Mouse (Mus musculus): Measurements from ENCODE around the gene Gm21985. TPM values are rescaled to one million over a fixed set of nuclear protein-coding genes. Genes with fewer than 3 reads are reported as not detected.
A peak's percentile ranks its signal among the peaks of the same experiment; 100 is the strongest.

The Gm21985 gene
- polyA plus RNA-seq, 1 experiment: not detected

- peaks cover 82% of the 10 kb centered on the region for H3K36me3 ChIP-seq (ENCODE audit: control insufficient read depth, insufficient read depth, low read length)
- TF ChIP-seq CTCF (IDR thresholded peaks at IDR 0.05; ENCODE audit: borderline replicate concordance, control insufficient read depth, extremely low read depth, insufficient read depth, low read length, poor library complexity) (no peak), POLR2A (IDR thresholded peaks at IDR 0.05; ENCODE audit: control insufficient read depth, extremely low read depth, insufficient read depth, low read length, poor library complexity) (no peak)
- WGBS: 94% methylated on average over 2 of the region's 2 CpGs
- H3K27me3 ChIP-seq (ENCODE audit: control insufficient read depth, insufficient read depth, low read length): no peaks in the 10 kb centered on the region
- no peaks in the 10 kb centered on the region for H3K4me1 ChIP-seq (replicated peaks; ENCODE audit: control insufficient read depth, insufficient read depth, low read length)
- H3K4me3 ChIP-seq (ENCODE audit: control insufficient read depth, insufficient read depth, low read length): no peak overlapping the region
- DNase-seq: no peak
- H3K27ac ChIP-seq (ENCODE audit: control insufficient read depth, insufficient read depth, low read length): no peak overlapping the region
Measured at GRCm38 (mm10) chr2:112360781-112361169, 94.7 kb downstream of the Gm21985 start.

- DNase-seq: peak; percentile 8
- H3K4me1 ChIP-seq (replicated peaks; ENCODE audit: control insufficient read depth, insufficient read depth, low read length): peaks cover 3% of the 10 kb centered on the region; the same call in 1 of the 2 replicates
- H3K4me3 ChIP-seq (ENCODE audit: control insufficient read depth, insufficient read depth, low read length): peak overlapping the region; percentile 94
- TF ChIP-seq CTCF (IDR thresholded peaks at IDR 0.05; ENCODE audit: borderline replicate concordance, control insufficient read depth, extremely low read depth, insufficient read depth, low read length, poor library complexity) (no peak), POLR2A (IDR thresholded peaks at IDR 0.05; ENCODE audit: control insufficient read depth, extremely low read depth, insufficient read depth, low read length, poor library complexity) (no peak)
- H3K36me3 ChIP-seq (ENCODE audit: control insufficient read depth, insufficient read depth, low read length): peaks cover 18% of the 10 kb centered on the region
- H3K27me3 ChIP-seq (ENCODE audit: control insufficient read depth, insufficient read depth, low read length): no peaks in the 10 kb centered on the region
- 17% methylated on average over 15 of the region's 15 CpGs for WGBS
- H3K27ac ChIP-seq (ENCODE audit: control insufficient read depth, insufficient read depth, low read length): no peak overlapping the region
Measured at GRCm38 (mm10) chr2:112367222-112367621, 101.1 kb downstream of the Gm21985 start.

GRCm38 (mm10) chr2:112367726-112368673 is 101.9 kb downstream of the Gm21985 start, which contains the start of gene Emc4:
Gene Emc4 (minus strand): TSS chr2:112368027.
- Histone ChIP-seq H3K27ac (ENCODE audit: control insufficient read depth, insufficient read depth, low read length) (peak within 1 kb of the TSS; percentile 73; the same call in 1 of the 2 replicates), H3K4me3 (ENCODE audit: control insufficient read depth, insufficient read depth, low read length) (peak within 1 kb of the TSS; percentile 94), H3K4me1 (replicated peaks; ENCODE audit: control insufficient read depth, insufficient read depth, low read length) (peaks cover 3% of the 10 kb centered on the region; the same call in 1 of the 2 replicates), H3K36me3 (ENCODE audit: control insufficient read depth, insufficient read depth, low read length) (peaks cover 13% of the 10 kb centered on the region), H3K27me3 (ENCODE audit: control insufficient read depth, insufficient read depth, low read length) (no peaks in the 10 kb centered on the region)
- peak; percentile 39; the same call in 1 of the 2 replicates for TF ChIP-seq POLR2A (IDR thresholded peaks at IDR 0.05; ENCODE audit: control insufficient read depth, extremely low read depth, insufficient read depth, low read length, poor library complexity)
- TF ChIP-seq CTCF (IDR thresholded peaks at IDR 0.05; ENCODE audit: borderline replicate concordance, control insufficient read depth, extremely low read depth, insufficient read depth, low read length, poor library complexity): no peak
- peak; percentile 90 for DNase-seq
- 2% methylated on average over 46 of the region's 46 CpGs for WGBS

GRCm38 (mm10) chr2:112369941-112370340 is 103.8 kb downstream of the Gm21985 start:
- Histone ChIP-seq H3K36me3 (ENCODE audit: control insufficient read depth, insufficient read depth, low read length) (no peaks in the 10 kb centered on the region), H3K27ac (ENCODE audit: control insufficient read depth, insufficient read depth, low read length) (no peak overlapping the region), H3K4me1 (replicated peaks; ENCODE audit: control insufficient read depth, insufficient read depth, low read length) (peaks cover 3% of the 10 kb centered on the region; the same call in 1 of the 2 replicates), H3K27me3 (ENCODE audit: control insufficient read depth, insufficient read depth, low read length) (no peaks in the 10 kb centered on the region), H3K4me3 (ENCODE audit: control insufficient read depth, insufficient read depth, low read length) (no peak overlapping the region)
- no peak for DNase-seq
- TF ChIP-seq CTCF (IDR thresholded peaks at IDR 0.05; ENCODE audit: borderline replicate concordance, control insufficient read depth, extremely low read depth, insufficient read depth, low read length, poor library complexity) (no peak), POLR2A (IDR thresholded peaks at IDR 0.05; ENCODE audit: control insufficient read depth, extremely low read depth, insufficient read depth, low read length, poor library complexity) (no peak)
- WGBS: 81% methylated on average over 5 of the region's 5 CpGs

- no peak overlapping the region for H3K4me3 ChIP-seq (ENCODE audit: control insufficient read depth, insufficient read depth, low read length)
- TF ChIP-seq CTCF (IDR thresholded peaks at IDR 0.05; ENCODE audit: borderline replicate concordance, control insufficient read depth, extremely low read depth, insufficient read depth, low read length, poor library complexity) (no peak), POLR2A (IDR thresholded peaks at IDR 0.05; ENCODE audit: control insufficient read depth, extremely low read depth, insufficient read depth, low read length, poor library complexity) (no peak)
- no peaks in the 10 kb centered on the region for H3K27me3 ChIP-seq (ENCODE audit: control insufficient read depth, insufficient read depth, low read length)
- no peaks in the 10 kb centered on the region for H3K4me1 ChIP-seq (replicated peaks; ENCODE audit: control insufficient read depth, insufficient read depth, low read length)
- no peak for DNase-seq
- H3K36me3 ChIP-seq (ENCODE audit: control insufficient read depth, insufficient read depth, low read length): no peaks in the 10 kb centered on the region
- WGBS: 85% methylated on average over 4 of the region's 4 CpGs
- no peak overlapping the region for H3K27ac ChIP-seq (ENCODE audit: control insufficient read depth, insufficient read depth, low read length)
Measured at GRCm38 (mm10) chr2:112373141-112373540, 107.0 kb downstream of the Gm21985 start.

GRCm38 (mm10) chr2:112374610-112375009 is 108.5 kb downstream of the Gm21985 start:
- Histone ChIP-seq H3K27me3 (ENCODE audit: control insufficient read depth, insufficient read depth, low read length) (no peaks in the 10 kb centered on the region), H3K4me1 (replicated peaks; ENCODE audit: control insufficient read depth, insufficient read depth, low read length) (no peaks in the 10 kb centered on the region), H3K27ac (ENCODE audit: control insufficient read depth, insufficient read depth, low read length) (no peak overlapping the region), H3K36me3 (ENCODE audit: control insufficient read depth, insufficient read depth, low read length) (no peaks in the 10 kb centered on the region), H3K4me3 (ENCODE audit: control insufficient read depth, insufficient read depth, low read length) (no peak overlapping the region)
- 17% methylated on average over 5 of the region's 5 CpGs for WGBS
- TF ChIP-seq POLR2A (IDR thresholded peaks at IDR 0.05; ENCODE audit: control insufficient read depth, extremely low read depth, insufficient read depth, low read length, poor library complexity): no peak
- TF ChIP-seq CTCF (IDR thresholded peaks at IDR 0.05; ENCODE audit: borderline replicate concordance, control insufficient read depth, extremely low read depth, insufficient read depth, low read length, poor library complexity): no peak
- DNase-seq: no peak
